Mouse (Mus musculus) cerebellum, adult (tissue): Measurements from ENCODE around the gene Utp18.
A peak's percentile ranks its signal among the peaks of the same experiment; 100 is the strongest.

Experiments
- ATAC-seq: cut with Nextera tagmentation; 2 replicates; pipeline ENCODE4 v1.9.2; 2017; ENCODE audit warnings: mild to moderate bottlenecking, moderate library complexity, mixed read lengths; ENCODE audit not compliant: insufficient number of reproducible peaks, low FRiP score, low TSS enrichment

The Utp18 gene

GRCm38 (mm10) chr11:93829971-93830370 is 55.6 kb downstream of the Utp18 start:
- ATAC-seq, result no peak

- no peak for ATAC-seq
Measured at GRCm38 (mm10) chr11:93829327-93829679, 56.3 kb downstream of the Utp18 start.

- no peak for ATAC-seq
Measured at GRCm38 (mm10) chr11:93828619-93829326, 56.8 kb downstream of the Utp18 start.

GRCm38 (mm10) chr11:93822261-93822660 is 63.3 kb downstream of the Utp18 start:
- ATAC-seq, result no peak

- no peak for ATAC-seq
Measured at GRCm38 (mm10) chr11:93821533-93821932, 64.0 kb downstream of the Utp18 start.

- peak; percentile 56; the same call in 1 of the 2 replicates for ATAC-seq
Measured at GRCm38 (mm10) chr11:93817966-93818738, 67.4 kb downstream of the Utp18 start.

GRCm38 (mm10) chr11:93812955-93813354 is 72.6 kb downstream of the Utp18 start:
- ATAC-seq, result no peak

GRCm38 (mm10) chr11:93812125-93812868 is 73.3 kb downstream of the Utp18 start:
- peak; percentile 82 for ATAC-seq
